Mouse (Mus musculus) small intestine, adult 2 months (tissue): ENCODE measurements at regions not wholly inside any gene's neighbourhood (a gene's known extent, or its start where the extent isn't known, plus 50 kb on each side); places are given as distances from the start of the nearest gene placed in this dataset.

Experiments
- H3K27ac ChIP-seq: fragments of 200-500 bp; 2 replicates; pipeline ENCODE4 v1.5.1; 2012; ENCODE audit warnings: low read depth, low read length, control low read depth, inconsistent platforms; ENCODE audit not compliant: insufficient read depth
- H3K27me3 ChIP-seq: fragments of 200-500 bp; 2 replicates; pipeline ENCODE4 v1.6.1; 2012; ENCODE audit warnings: mild to moderate bottlenecking, moderate library complexity, low read length, inconsistent platforms; ENCODE audit not compliant: control insufficient read depth, insufficient read depth
- H3K36me3 ChIP-seq: fragments of 200-500 bp; 2 replicates; pipeline ENCODE4 v1.6.1; 2012; ENCODE audit warnings: mild to moderate bottlenecking, low read length, control low read depth, inconsistent platforms; ENCODE audit not compliant: control insufficient read depth, insufficient read depth
- H3K4me1 ChIP-seq: fragments of 200-500 bp; 2 replicates; pipeline ENCODE4 v1.6.1; 2012; ENCODE audit warnings: low read length, inconsistent platforms, mixed read lengths; ENCODE audit not compliant: control insufficient read depth, insufficient read depth, insufficient read length
- H3K4me3 ChIP-seq: fragments of 200-500 bp; 2 replicates; pipeline ENCODE4 v1.5.1; 2012; ENCODE audit warnings: low read depth, mild to moderate bottlenecking, control low read depth, inconsistent platforms, low read length, moderate library complexity
- CTCF ChIP-seq: fragments of 200-500 bp; IDR thresholded peaks from 2 replicates; pipeline ENCODE4 v1.5.1; 2012; ENCODE audit warnings: low read depth, mild to moderate bottlenecking, control low read depth, inconsistent platforms, low read length, moderate library complexity, mixed read lengths; ENCODE audit not compliant: insufficient replicate concordance, insufficient read length; ENCODE audit errors: extremely low read depth
- POLR2A ChIP-seq: fragments of 200-500 bp; IDR thresholded peaks from 2 replicates; pipeline ENCODE4 v1.6.1; 2012; ENCODE audit warnings: low read depth, mild to moderate bottlenecking, control low read depth, inconsistent platforms, low read length, moderate library complexity
- WGBS: fragments of 180-500 bp; shearing (Covaris S2); methylation state at CpG from one replicate; pipeline ENCODE4 v1.1.7; 2018; 5-methylcytosine and 5-hydroxymethylcytosine counted together

- no peak overlapping the region for H3K4me3 ChIP-seq
- H3K36me3 ChIP-seq: no peaks in the 10 kb centered on the region
- WGBS: 90% methylated on average over 4 of the region's 4 CpGs
- no peaks in the 10 kb centered on the region for H3K4me1 ChIP-seq
- no peaks in the 10 kb centered on the region for H3K27me3 ChIP-seq
- no peak overlapping the region for H3K27ac ChIP-seq
- TF ChIP-seq POLR2A: no peak
- no peak for TF ChIP-seq CTCF
These were observed 110.4 kb upstream of the Neil3 start for GRCm38 (mm10) chr8:53749263-53749662.

GRCm38 (mm10) chr8:53769211-53769610 is 130.3 kb upstream of the Neil3 start:
- Histone ChIP-seq H3K27ac (no peak overlapping the region), H3K4me3 (no peak overlapping the region)

GRCm38 (mm10) chr8:53775511-53775910 is 136.6 kb upstream of the Neil3 start:
- Histone ChIP-seq H3K36me3 (no peaks in the 10 kb centered on the region), H3K4me1 (no peaks in the 10 kb centered on the region), H3K27me3 (no peaks in the 10 kb centered on the region), H3K4me3 (no peak overlapping the region), H3K27ac (no peak overlapping the region)
- TF ChIP-seq CTCF (no peak), POLR2A (no peak)

More at GRCm38 (mm10) chr8:53769211-53769610, 130.3 kb upstream of the Neil3 start:
- TF ChIP-seq CTCF (no peak), POLR2A (no peak)
- Histone ChIP-seq H3K27me3 (no peaks in the 10 kb centered on the region), H3K36me3 (no peaks in the 10 kb centered on the region), H3K4me1 (no peaks in the 10 kb centered on the region)

- 60% methylated on average over 2 of the region's 2 CpGs for WGBS
- no peak overlapping the region for H3K27ac ChIP-seq
- TF ChIP-seq CTCF: no peak
- no peak for TF ChIP-seq POLR2A
- no peaks in the 10 kb centered on the region for H3K4me1 ChIP-seq
- H3K36me3 ChIP-seq: no peaks in the 10 kb centered on the region
- no peak overlapping the region for H3K4me3 ChIP-seq
- H3K27me3 ChIP-seq: no peaks in the 10 kb centered on the region
These were observed 142.0 kb upstream of the Neil3 start for GRCm38 (mm10) chr8:53780886-53781285.

- H3K4me1 ChIP-seq: no peaks in the 10 kb centered on the region
- no peaks in the 10 kb centered on the region for H3K27me3 ChIP-seq
- H3K4me3 ChIP-seq: no peak overlapping the region
- H3K27ac ChIP-seq: no peak overlapping the region
- 64% methylated on average over 4 of the region's 4 CpGs for WGBS
- H3K36me3 ChIP-seq: no peaks in the 10 kb centered on the region
- TF ChIP-seq POLR2A: no peak
- no peak for TF ChIP-seq CTCF
These were observed 143.0 kb upstream of the Neil3 start for GRCm38 (mm10) chr8:53781885-53782284.

GRCm38 (mm10) chr8:53788202-53788601 is 149.3 kb upstream of the Neil3 start:
- Histone ChIP-seq H3K4me3 (no peak overlapping the region), H3K27ac (no peak overlapping the region), H3K36me3 (no peaks in the 10 kb centered on the region), H3K27me3 (no peaks in the 10 kb centered on the region), H3K4me1 (no peaks in the 10 kb centered on the region)
- TF ChIP-seq POLR2A: no peak
- no peak for TF ChIP-seq CTCF
- WGBS: 67% methylated on average over 1 of the region's 1 CpGs

GRCm38 (mm10) chr8:53821148-53821547 is 182.3 kb upstream of the Neil3 start:
- WGBS: 59% methylated on average over 1 of the region's 1 CpGs
- TF ChIP-seq CTCF: no peak
- TF ChIP-seq POLR2A: no peak
- H3K27ac ChIP-seq: no peak overlapping the region
- no peaks in the 10 kb centered on the region for H3K4me1 ChIP-seq
- H3K27me3 ChIP-seq: no peaks in the 10 kb centered on the region
- no peak overlapping the region for H3K4me3 ChIP-seq
- H3K36me3 ChIP-seq: no peaks in the 10 kb centered on the region

- H3K27me3 ChIP-seq: no peaks in the 10 kb centered on the region
- H3K4me3 ChIP-seq: no peak overlapping the region
- no peaks in the 10 kb centered on the region for H3K4me1 ChIP-seq
- TF ChIP-seq CTCF: no peak
- TF ChIP-seq POLR2A: no peak
- H3K36me3 ChIP-seq: no peaks in the 10 kb centered on the region
- no peak overlapping the region for H3K27ac ChIP-seq
- 96% methylated on average over 1 of the region's 1 CpGs for WGBS
These were observed 188.5 kb upstream of the Neil3 start for GRCm38 (mm10) chr8:53827395-53827794.
